Mouse (Mus musculus) T-helper 17 cell (primary cell): ENCODE results near the gene Fcamr.

Experiments
- in situ Hi-C, 2 experiments: fragments of 300-600 bp; cut with MboI, MseI; formaldehyde crosslinking; loops; 1 replicate in 1 of 2; 2 replicates in 1 of 2; pipeline ENCODE4 v1.15.1; 2025; ENCODE audit warnings: high pct_unique_total_duplicates in 2 of 2

Gene Fcamr

GRCm38 (mm10) chr1:130849530-130850214 lies 49.0 kb downstream of the Fcamr start:
- in situ Hi-C loops: loop anchor here in 1 of 2 experiments (10.0 kb wide), 1 partner anchor 1005 kb away; no protein-coding TSS in a partner anchor

- in situ Hi-C loops: loop anchor here in 1 of 2 experiments (10.0 kb wide), 1 partner anchor 1004 kb away; no protein-coding TSS in a partner anchor
Measured at GRCm38 (mm10) chr1:130850405-130850804, 49.7 kb downstream of the Fcamr start.

- in situ Hi-C loops: loop anchor here in 1 of 2 experiments (10.0 kb wide), 1 partner anchor 1000 kb away; no protein-coding TSS in a partner anchor
Measured at GRCm38 (mm10) chr1:130854819-130855218, 54.1 kb downstream of the Fcamr start.

- in situ Hi-C loops: loop anchor here in 1 of 2 experiments (10.0 kb wide), 1 partner anchor 999 kb away; no protein-coding TSS in a partner anchor
Measured at GRCm38 (mm10) chr1:130855723-130856122, 55.0 kb downstream of the Fcamr start.

GRCm38 (mm10) chr1:130857456-130857855 lies 56.8 kb downstream of the Fcamr start:
- in situ Hi-C loops: loop anchor here in 1 of 2 experiments (10.0 kb wide), 1 partner anchor 997 kb away; no protein-coding TSS in a partner anchor

GRCm38 (mm10) chr1:130864238-130864637 lies 63.5 kb downstream of the Fcamr start:
- in situ Hi-C loops: no loop called here
